Mouse (Mus musculus): ENCODE measurements around the gene 4933430I17Rik. TPM values are rescaled to one million over a fixed set of nuclear protein-coding genes. Genes with fewer than 3 reads are reported as not detected.

4933430I17Rik gene
- polyA plus RNA-seq, 1 experiment from 2014 or later = 0.41 TPM

DNA sequence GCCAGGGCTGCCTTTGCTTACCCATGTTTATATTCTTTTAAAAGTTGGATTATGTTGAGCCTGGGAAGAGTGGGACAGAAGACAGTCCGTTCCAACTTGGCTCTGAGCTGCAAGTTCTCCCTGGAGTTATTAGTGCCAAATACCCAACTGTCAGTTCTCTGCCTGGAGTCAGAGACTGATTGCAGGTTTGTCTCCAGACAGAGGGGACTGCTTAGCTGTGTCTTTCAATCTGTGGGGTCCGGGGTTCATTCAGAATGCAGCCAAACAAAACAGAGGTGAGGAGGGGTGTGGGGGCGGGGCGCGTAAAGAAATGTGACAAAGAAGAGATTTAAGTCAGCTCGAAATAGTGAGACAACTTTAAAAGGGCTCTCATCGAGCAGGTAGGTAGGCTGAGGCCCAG is 23.6 kb upstream of the 4933430I17Rik start:
- peaks cover 8% of the 10 kb centered on the region for H3K36me3 ChIP-seq (ENCODE audit: control insufficient read depth, insufficient read depth)
- H3K4me2 ChIP-seq (ENCODE audit: low read depth, low read length) = peak overlapping the region; percentile 84
- no peaks in the 10 kb centered on the region for H3K27me3 ChIP-seq (ENCODE audit: control insufficient read depth, insufficient read depth, low read length)
- H3K4me3 ChIP-seq (ENCODE audit: low read length) = peak overlapping the region; percentile 81
- under 1% methylated on average over 7 of the region's 7 CpGs for WGBS
- H3K27ac ChIP-seq (ENCODE audit: low read length) = peak overlapping the region; percentile 80
- no peaks in the 10 kb centered on the region for H3K9me3 ChIP-seq (replicated peaks; ENCODE audit: control insufficient read depth, low read length)
- peak; percentile 7; the same call in 1 of the 2 replicates for ATAC-seq (replicated peaks; ENCODE audit: extremely low read depth, insufficient read depth, low FRiP score)
- peak overlapping the region; percentile 82 for H3K9ac ChIP-seq (ENCODE audit: low read length)
- peaks cover 15% of the 10 kb centered on the region for H3K4me1 ChIP-seq (ENCODE audit: control insufficient read depth, insufficient read depth, low read length)

DNA sequence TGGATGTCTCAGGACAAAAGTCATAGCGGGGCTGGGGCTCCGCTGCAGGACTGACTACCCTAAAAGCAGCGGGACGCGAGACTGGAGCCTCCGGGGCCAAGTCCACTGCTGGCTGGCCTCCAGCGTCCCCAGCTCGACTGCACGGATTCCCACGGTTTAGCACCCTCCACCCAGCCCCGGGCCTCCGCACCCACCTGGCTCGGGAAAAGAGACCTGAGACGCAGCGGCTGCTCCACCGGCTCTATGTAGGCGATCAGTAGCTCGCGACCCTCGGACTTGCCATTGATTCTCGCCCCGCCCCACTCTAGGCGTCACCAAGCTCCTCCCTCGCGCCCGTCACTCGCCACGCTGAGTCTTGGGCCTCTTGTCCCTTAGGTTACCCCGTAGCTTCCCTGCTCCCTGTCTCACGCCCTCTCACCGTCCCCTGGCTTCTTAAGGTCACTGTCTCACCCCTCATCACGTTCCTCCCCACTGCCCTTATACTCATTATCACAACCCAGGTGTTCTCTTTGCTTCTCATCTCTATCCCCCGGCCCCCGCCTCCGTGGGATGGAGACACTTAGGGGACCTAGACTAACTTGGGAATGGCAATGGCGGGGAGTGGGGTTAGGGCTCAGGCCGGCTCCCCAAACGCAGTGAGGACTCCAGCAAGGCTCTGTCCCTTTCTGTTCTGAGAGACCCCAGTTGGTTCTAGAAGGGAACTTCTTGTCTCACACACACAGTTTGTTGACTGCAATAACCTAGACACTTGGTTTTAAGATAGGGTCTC is 23.0 kb upstream of the 4933430I17Rik start:
- H3K36me3 ChIP-seq (ENCODE audit: control insufficient read depth, insufficient read depth) = peaks cover 8% of the 10 kb centered on the region
- peak overlapping the region; percentile 80 for H3K27ac ChIP-seq (ENCODE audit: low read length)
- peak overlapping the region; percentile 82 for H3K9ac ChIP-seq (ENCODE audit: low read length)
- H3K9me3 ChIP-seq (replicated peaks; ENCODE audit: control insufficient read depth, low read length) = no peaks in the 10 kb centered on the region
- H3K4me1 ChIP-seq (ENCODE audit: control insufficient read depth, insufficient read depth, low read length) = peaks cover 9% of the 10 kb centered on the region
- no peaks in the 10 kb centered on the region for H3K27me3 ChIP-seq (ENCODE audit: control insufficient read depth, insufficient read depth, low read length)
- peak overlapping the region; percentile 84 for H3K4me2 ChIP-seq (ENCODE audit: low read depth, low read length)
- WGBS = under 1% methylated on average over 38 of the region's 38 CpGs
- H3K4me3 ChIP-seq (ENCODE audit: low read length) = peak overlapping the region; percentile 81
- ATAC-seq (replicated peaks; ENCODE audit: extremely low read depth, insufficient read depth, low FRiP score) = peak; percentile 93

DNA sequence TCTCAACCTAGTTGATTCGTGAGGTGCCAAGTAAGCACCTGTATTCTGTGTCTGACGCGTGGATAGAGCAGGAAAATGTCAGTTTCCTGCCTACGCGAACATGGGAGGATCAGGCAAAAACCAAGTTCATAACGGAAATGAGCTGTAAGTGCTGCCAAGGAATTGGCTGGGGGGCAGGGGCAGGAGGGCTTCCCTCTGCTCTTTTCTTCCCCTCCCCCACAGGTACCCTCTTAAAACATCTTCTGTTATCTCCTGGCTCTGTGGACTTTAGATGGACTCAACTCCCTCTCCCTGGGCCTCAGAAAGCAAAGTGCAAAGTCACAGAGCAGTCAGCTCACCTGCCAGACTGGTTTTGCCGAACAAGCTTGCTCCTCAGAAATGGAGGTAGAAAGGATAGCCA is 22.2 kb upstream of the 4933430I17Rik start:
- WGBS = 63% methylated on average over 7 of the region's 7 CpGs
- Histone ChIP-seq H3K27me3 (ENCODE audit: control insufficient read depth, insufficient read depth, low read length) (no peaks in the 10 kb centered on the region), H3K27ac (ENCODE audit: low read length) (no peak overlapping the region), H3K36me3 (ENCODE audit: control insufficient read depth, insufficient read depth) (peaks cover 15% of the 10 kb centered on the region), H3K4me3 (ENCODE audit: low read length) (no peak overlapping the region), H3K9me3 (replicated peaks; ENCODE audit: control insufficient read depth, low read length) (no peaks in the 10 kb centered on the region), H3K4me1 (ENCODE audit: control insufficient read depth, insufficient read depth, low read length) (peaks cover 6% of the 10 kb centered on the region), H3K4me2 (ENCODE audit: low read depth, low read length) (no peak overlapping the region), H3K9ac (ENCODE audit: low read length) (no peak overlapping the region)
- no peak for ATAC-seq (replicated peaks; ENCODE audit: extremely low read depth, insufficient read depth, low FRiP score)

DNA sequence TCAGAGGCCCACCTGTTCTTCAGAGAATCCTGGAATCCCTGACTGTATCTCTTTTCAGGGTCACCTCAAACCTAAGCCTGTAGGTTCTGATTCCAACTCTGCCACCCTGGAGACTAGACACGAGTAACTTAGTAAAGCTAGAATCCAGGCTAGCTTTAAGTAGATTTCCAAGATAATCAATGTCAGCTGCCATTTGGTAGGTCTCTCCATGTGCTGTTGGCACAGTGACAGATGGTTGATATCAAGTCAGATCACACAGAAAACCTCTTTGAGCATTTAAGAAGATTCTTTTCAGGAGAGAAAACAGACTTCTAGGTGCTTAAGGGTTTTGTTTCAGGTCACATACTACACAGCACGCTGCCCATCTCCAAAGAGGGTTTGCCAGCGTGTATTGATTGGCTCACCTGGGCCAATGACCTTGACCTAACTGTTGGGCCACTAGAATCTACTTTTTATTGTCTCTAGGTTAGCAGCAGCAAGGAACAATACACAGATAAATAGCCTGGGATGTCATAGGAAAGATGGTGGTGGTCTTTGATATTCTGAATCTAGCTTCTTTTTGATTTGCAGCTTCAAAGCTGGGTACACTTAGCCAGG is 21.7 kb upstream of the 4933430I17Rik start, which contains the start of gene Hdhd3:
Hdhd3 (minus strand) TSS at position 94 of the 597 bp plus-strand sequence.
- Histone ChIP-seq H3K4me1 (ENCODE audit: control insufficient read depth, insufficient read depth, low read length) (peaks cover 6% of the 10 kb centered on the region), H3K27me3 (ENCODE audit: control insufficient read depth, insufficient read depth, low read length) (no peaks in the 10 kb centered on the region), H3K4me3 (ENCODE audit: low read length) (peak within 1 kb of the TSS; percentile 81), H3K36me3 (ENCODE audit: control insufficient read depth, insufficient read depth) (peaks cover 15% of the 10 kb centered on the region), H3K9ac (ENCODE audit: low read length) (peak within 1 kb of the TSS; percentile 82), H3K27ac (ENCODE audit: low read length) (peak within 1 kb of the TSS; percentile 80), H3K9me3 (replicated peaks; ENCODE audit: control insufficient read depth, low read length) (no peaks in the 10 kb centered on the region), H3K4me2 (ENCODE audit: low read depth, low read length) (peak within 1 kb of the TSS; percentile 84)
- no peak for ATAC-seq (replicated peaks; ENCODE audit: extremely low read depth, insufficient read depth, low FRiP score)
- WGBS = 79% methylated on average over 3 of the region's 3 CpGs

DNA sequence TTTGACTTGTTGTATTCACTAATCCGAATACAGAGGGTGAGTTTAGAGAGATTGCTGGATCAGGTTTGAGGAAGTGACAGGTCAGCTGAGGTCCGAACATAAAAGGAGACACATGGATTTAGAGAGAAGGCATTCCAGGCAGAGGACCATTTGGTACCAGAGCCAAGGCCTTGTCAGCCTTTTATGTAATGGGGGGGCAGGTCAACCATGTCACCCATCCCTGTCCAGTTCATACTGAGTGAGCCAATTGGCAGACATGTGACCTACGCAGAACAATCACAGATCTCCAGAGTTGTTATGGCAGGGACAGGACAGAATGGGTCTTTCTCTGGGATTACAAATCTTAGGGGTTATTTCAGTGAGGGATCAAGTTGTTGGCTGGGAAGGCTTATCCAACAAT is 19.2 kb upstream of the 4933430I17Rik start:
- Histone ChIP-seq H3K36me3 (ENCODE audit: control insufficient read depth, insufficient read depth) (peaks cover 34% of the 10 kb centered on the region), H3K4me1 (ENCODE audit: control insufficient read depth, insufficient read depth, low read length) (peaks cover 6% of the 10 kb centered on the region), H3K9ac (ENCODE audit: low read length) (no peak overlapping the region), H3K27me3 (ENCODE audit: control insufficient read depth, insufficient read depth, low read length) (no peaks in the 10 kb centered on the region), H3K27ac (ENCODE audit: low read length) (no peak overlapping the region), H3K9me3 (replicated peaks; ENCODE audit: control insufficient read depth, low read length) (no peaks in the 10 kb centered on the region), H3K4me3 (ENCODE audit: low read length) (no peak overlapping the region), H3K4me2 (ENCODE audit: low read depth, low read length) (no peak overlapping the region)
- 80% methylated on average over 3 of the region's 3 CpGs for WGBS
- ATAC-seq (replicated peaks; ENCODE audit: extremely low read depth, insufficient read depth, low FRiP score) = no peak

DNA sequence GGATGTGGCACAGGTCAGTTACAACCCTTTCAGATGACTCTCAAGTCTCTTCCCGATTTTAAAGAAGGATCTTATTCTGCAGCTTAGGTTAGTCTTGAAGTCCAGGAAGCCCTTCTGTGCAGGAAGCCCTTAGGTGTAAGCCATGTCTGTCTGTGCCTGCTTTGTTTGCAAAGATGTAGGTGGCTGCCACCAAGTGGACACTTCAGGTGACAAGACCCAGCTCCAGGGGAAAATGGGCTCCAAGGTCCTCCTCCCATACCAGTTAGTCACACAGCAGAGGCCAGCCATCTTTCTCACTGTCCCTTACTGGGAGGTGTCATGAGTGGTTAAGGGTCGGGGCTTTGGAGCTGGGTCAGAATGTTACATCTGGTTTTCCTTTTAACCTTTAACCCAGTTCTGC is 18.4 kb upstream of the 4933430I17Rik start:
- H3K27ac ChIP-seq (ENCODE audit: low read length) = no peak overlapping the region
- H3K27me3 ChIP-seq (ENCODE audit: control insufficient read depth, insufficient read depth, low read length) = no peaks in the 10 kb centered on the region
- H3K4me3 ChIP-seq (ENCODE audit: low read length) = no peak overlapping the region
- 54% methylated on average over 2 of the region's 2 CpGs for WGBS
- no peaks in the 10 kb centered on the region for H3K9me3 ChIP-seq (replicated peaks; ENCODE audit: control insufficient read depth, low read length)
- H3K9ac ChIP-seq (ENCODE audit: low read length) = no peak overlapping the region
- no peak for ATAC-seq (replicated peaks; ENCODE audit: extremely low read depth, insufficient read depth, low FRiP score)
- no peak overlapping the region for H3K4me2 ChIP-seq (ENCODE audit: low read depth, low read length)
- H3K36me3 ChIP-seq (ENCODE audit: control insufficient read depth, insufficient read depth) = peaks cover 39% of the 10 kb centered on the region
- H3K4me1 ChIP-seq (ENCODE audit: control insufficient read depth, insufficient read depth, low read length) = 0 out of 2 replicates have a peak, but pooled peaks cover 3% of the 10 kb centered on the region

DNA sequence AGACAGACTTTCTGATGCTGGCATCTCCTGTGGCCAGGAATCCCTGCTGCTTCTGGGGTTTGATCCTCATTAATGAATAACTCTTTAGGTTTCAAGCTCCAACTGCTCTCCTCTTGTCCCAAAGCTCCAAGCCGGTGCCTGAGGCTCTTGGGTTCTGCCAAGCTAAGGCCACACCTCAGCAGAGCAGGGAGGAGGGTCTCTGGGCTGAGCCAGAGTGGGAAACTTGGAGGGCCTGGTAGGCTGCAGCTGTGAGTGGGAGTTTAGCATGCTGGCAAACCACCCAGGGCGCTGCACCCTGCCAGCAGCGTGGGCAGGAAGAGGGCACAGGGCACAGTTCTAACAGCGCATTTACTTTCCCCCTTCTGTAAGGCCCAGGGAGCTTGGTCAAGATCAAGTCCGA is 16.3 kb upstream of the 4933430I17Rik start:
- no peak overlapping the region for H3K4me3 ChIP-seq (ENCODE audit: low read length)
- H3K27ac ChIP-seq (ENCODE audit: low read length) = no peak overlapping the region
- H3K36me3 ChIP-seq (ENCODE audit: control insufficient read depth, insufficient read depth) = peaks cover 51% of the 10 kb centered on the region
- 84% methylated on average over 5 of the region's 5 CpGs for WGBS
- H3K9ac ChIP-seq (ENCODE audit: low read length) = no peak overlapping the region
- H3K27me3 ChIP-seq (ENCODE audit: control insufficient read depth, insufficient read depth, low read length) = no peaks in the 10 kb centered on the region
- ATAC-seq (replicated peaks; ENCODE audit: extremely low read depth, insufficient read depth, low FRiP score) = no peak
- H3K9me3 ChIP-seq (replicated peaks; ENCODE audit: control insufficient read depth, low read length) = no peaks in the 10 kb centered on the region
- H3K4me2 ChIP-seq (ENCODE audit: low read depth, low read length) = no peak overlapping the region
- H3K4me1 ChIP-seq (ENCODE audit: control insufficient read depth, insufficient read depth, low read length) = no peaks in the 10 kb centered on the region

DNA sequence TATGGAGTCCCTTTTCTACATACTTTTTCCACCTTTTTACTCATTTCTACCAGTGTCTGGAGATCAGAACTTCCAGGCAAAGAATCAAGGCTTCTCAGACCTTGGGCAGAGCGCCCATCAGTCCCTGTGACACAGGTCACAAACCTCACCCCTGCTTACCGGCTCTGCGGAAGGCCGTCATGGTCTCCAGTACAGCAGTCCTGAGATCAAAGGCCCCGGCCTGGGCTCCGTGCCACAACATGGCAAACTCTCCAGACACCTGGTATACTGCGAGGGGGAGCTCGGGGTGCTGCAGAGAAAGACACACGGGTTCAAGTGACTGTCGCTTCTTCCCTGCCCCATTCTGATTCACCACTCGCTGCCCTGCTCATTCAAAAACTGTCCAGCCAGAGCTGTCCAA is 15.2 kb upstream of the 4933430I17Rik start:
- no peak for ATAC-seq (replicated peaks; ENCODE audit: extremely low read depth, insufficient read depth, low FRiP score)
- Histone ChIP-seq H3K4me3 (ENCODE audit: low read length) (no peak overlapping the region), H3K4me2 (ENCODE audit: low read depth, low read length) (no peak overlapping the region), H3K27me3 (ENCODE audit: control insufficient read depth, insufficient read depth, low read length) (no peaks in the 10 kb centered on the region), H3K9ac (ENCODE audit: low read length) (no peak overlapping the region), H3K27ac (ENCODE audit: low read length) (no peak overlapping the region), H3K9me3 (replicated peaks; ENCODE audit: control insufficient read depth, low read length) (no peaks in the 10 kb centered on the region), H3K4me1 (ENCODE audit: control insufficient read depth, insufficient read depth, low read length) (no peaks in the 10 kb centered on the region), H3K36me3 (ENCODE audit: control insufficient read depth, insufficient read depth) (peaks cover 51% of the 10 kb centered on the region)
- 89% methylated on average over 11 of the region's 11 CpGs for WGBS

DNA sequence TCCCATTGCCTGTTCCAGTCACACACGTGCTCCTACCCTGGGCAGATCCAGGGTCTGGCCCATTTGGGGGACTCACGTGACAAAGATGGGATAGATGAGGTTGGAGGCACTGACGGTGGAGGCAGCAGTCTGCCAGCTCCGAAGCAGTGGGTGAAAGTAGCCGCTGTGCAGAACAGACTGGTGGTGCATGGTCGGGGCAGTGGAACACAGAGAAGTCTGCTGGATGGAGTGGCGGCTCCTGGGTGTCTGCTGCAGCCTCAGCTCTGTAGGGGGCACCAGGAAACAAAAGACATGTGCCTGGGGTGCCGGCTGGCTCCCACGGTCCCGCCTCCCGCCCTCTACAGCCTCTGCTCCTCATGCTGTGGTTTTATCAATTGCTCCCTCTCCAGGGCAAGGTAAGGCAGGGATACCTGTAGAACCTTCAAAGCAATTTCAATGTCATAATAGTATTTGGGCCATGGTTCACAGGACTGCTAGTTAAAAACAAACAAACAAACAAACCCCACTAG is 11.1 kb upstream of the 4933430I17Rik start:
- H3K27me3 ChIP-seq (ENCODE audit: control insufficient read depth, insufficient read depth, low read length) = no peaks in the 10 kb centered on the region
- no peak for ATAC-seq (replicated peaks; ENCODE audit: extremely low read depth, insufficient read depth, low FRiP score)
- H3K27ac ChIP-seq (ENCODE audit: low read length) = no peak overlapping the region
- no peak overlapping the region for H3K4me3 ChIP-seq (ENCODE audit: low read length)
- H3K9me3 ChIP-seq (replicated peaks; ENCODE audit: control insufficient read depth, low read length) = no peaks in the 10 kb centered on the region
- H3K4me1 ChIP-seq (ENCODE audit: control insufficient read depth, insufficient read depth, low read length) = peaks cover 32% of the 10 kb centered on the region
- no peak overlapping the region for H3K9ac ChIP-seq (ENCODE audit: low read length)
- H3K36me3 ChIP-seq (ENCODE audit: control insufficient read depth, insufficient read depth) = peaks cover 35% of the 10 kb centered on the region
- H3K4me2 ChIP-seq (ENCODE audit: low read depth, low read length) = no peak overlapping the region
- 63% methylated on average over 11 of the region's 11 CpGs for WGBS
